7 mouse cellular contexts compared by ENCODE assay signal in the genomic region with DNA sequence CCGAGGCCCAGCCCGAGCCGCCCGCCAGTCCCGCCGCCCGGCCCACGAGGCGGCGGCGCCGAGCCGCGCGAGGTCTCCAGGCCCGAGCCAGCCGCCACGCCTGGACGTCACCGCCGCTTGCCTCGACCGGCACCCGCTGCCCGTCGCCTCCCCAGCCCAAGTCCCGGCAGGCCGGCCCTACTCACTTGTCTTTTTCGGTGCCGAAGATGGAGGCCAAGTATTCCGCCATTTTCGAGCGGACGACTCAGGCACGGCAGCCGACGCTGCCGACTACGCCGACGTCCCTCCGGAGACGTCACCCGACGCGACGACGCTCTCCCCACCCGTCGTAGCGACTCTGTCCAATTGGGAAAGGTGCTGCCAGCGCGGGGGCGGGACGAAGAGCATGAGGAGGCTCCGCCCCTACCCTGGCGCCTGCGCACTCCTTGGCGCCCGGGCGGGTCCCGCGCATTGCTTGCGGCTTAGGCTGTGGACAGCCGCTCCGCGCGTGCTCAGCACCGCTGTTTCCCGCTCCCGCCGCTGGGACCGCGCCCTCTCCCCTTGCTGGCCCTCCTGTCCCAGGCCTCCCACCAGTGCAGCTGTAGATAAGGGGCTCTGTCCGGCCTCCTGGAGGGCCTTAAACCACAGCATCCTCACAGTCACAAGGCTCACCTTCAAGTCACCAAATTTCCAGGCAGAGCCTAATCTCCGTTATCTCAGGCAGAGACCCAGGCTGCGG. TPM values are rescaled to one million over a fixed set of nuclear protein-coding genes. Genes with fewer than 3 reads are reported as not detected.
DNase-seq lines count a peak whose midpoint lies in the region; ATAC-seq lines count a peak whose summit lies in the region.

TSS of gene U2af1 (minus strand) at position 425 of the 718 bp plus-strand sequence.

- peak within 1 kb of the TSS; percentile 97 for H3K9ac ChIP-seq in intestine, embryonic 15.5 days

- ATAC-seq in intestine, embryonic 15.5 days: peak; percentile 99

- peaks cover 15% of the 10 kb centered on the region for H3K36me3 ChIP-seq in intestine, embryonic 15.5 days
- peaks cover 36% of the 10 kb centered on the region for H3K36me3 ChIP-seq in midbrain, embryonic 10.5 days

- H3K9me3 ChIP-seq in intestine, embryonic 15.5 days: no peaks in the 10 kb centered on the region
- H3K9me3 ChIP-seq in midbrain, embryonic 10.5 days (replicated peaks): no peaks in the 10 kb centered on the region

- no peaks in the 10 kb centered on the region for H3K27me3 ChIP-seq in intestine, embryonic 15.5 days (replicated peaks)
- H3K27me3 ChIP-seq in midbrain, embryonic 10.5 days (ENCODE audit: low read depth, poor library complexity, severe bottlenecking): 0 out of 2 replicates have a peak, but pooled peaks cover 3% of the 10 kb centered on the region

- peaks cover 18% of the 10 kb centered on the region for H3K4me1 ChIP-seq in intestine, embryonic 15.5 days (replicated peaks)
- peaks cover 30% of the 10 kb centered on the region for H3K4me1 ChIP-seq in midbrain, embryonic 10.5 days

- DNase-seq in adrenal gland, adult 2 months: peak; percentile 99
- DNase-seq in embryo, embryonic 11.5 days (ENCODE audit: low read depth, low spot score): peak; percentile 99
- DNase-seq in gastrocnemius, postnatal 36 days: peak; percentile 99
- DNase-seq in left cerebral cortex, postnatal 25 days (ENCODE audit: low spot score in 2 of 2): peak; percentile 99
- peak; percentile 98 for DNase-seq in midbrain, embryonic 10.5 days (ENCODE audit: low spot score)
- peak; percentile 98 for DNase-seq in right cerebral cortex, postnatal 4 days

- H3K27ac ChIP-seq in intestine, embryonic 15.5 days: peak within 1 kb of the TSS; percentile 86
- peak within 1 kb of the TSS; percentile 96 for H3K27ac ChIP-seq in midbrain, embryonic 10.5 days (replicated peaks)

- under 1% methylated on average over 77 of the region's 77 CpGs for WGBS in intestine, embryonic 15.5 days
- WGBS in midbrain, embryonic 10.5 days: under 1% methylated on average over 77 of the region's 77 CpGs

- H3K4me3 ChIP-seq in intestine, embryonic 15.5 days (replicated peaks): peak within 1 kb of the TSS; percentile 94
- peak within 1 kb of the TSS; percentile 91 for H3K4me3 ChIP-seq in midbrain, embryonic 10.5 days

- peak within 1 kb of the TSS; percentile 92 for H3K4me2 ChIP-seq in intestine, embryonic 15.5 days (replicated peaks)

- intact Hi-C loops in gastrocnemius, postnatal 36 days (cut with DNase I): no loop called here
- intact Hi-C loops in left cerebral cortex, postnatal 25 days (cut with DNase I): loop anchor here (2.0 to 5.0 kb wide), 2 partner anchors 94 to 146 kb away; partner anchors contain the start of gene Pknox1

RNA-seq across cellular contexts. Expression of gene U2af1, which starts in this region (rescaled TPM):
- total RNA-seq in adrenal gland, adult 2 months (2021): 100 to 1,000 TPM; 146 to 161 TPM
- 12.7 and 12.8 TPM in 2 replicates for polyA plus RNA-seq in adrenal gland, adult 2 months (2012; rRNA removed)
- total RNA-seq in gastrocnemius, postnatal 36 days (2021): 10 to 100 TPM; 56.8 to 65.7 TPM
- 278 and 287 TPM in 2 replicates for polyA plus RNA-seq in intestine, embryonic 15.5 days (2015; fragmentation: Nextera tagmentation; extraction: Ambion mirVana)
- total RNA-seq in left cerebral cortex, postnatal 25 days (2021): 100 to 1,000 TPM; 107 to 119 TPM
- polyA plus RNA-seq in midbrain, embryonic 10.5 days (2016; fragmentation: Nextera tagmentation; extraction: Ambion mirVana): 449 and 476 TPM in 2 replicates

Comparison
In these comparisons a context has a peak if more than half of its experiments do, and no peak if none do; other contexts are left out.
1. Peak in every context shown above with its lines: DNase-seq, ATAC-seq, H3K4me3 ChIP-seq and H3K27ac ChIP-seq.
2. RNA of gene U2af1 (polyA plus RNA-seq): 449 to 476 TPM in midbrain, embryonic 10.5 days and 278 to 287 TPM in intestine, embryonic 15.5 days; 12.7 to 12.8 TPM in adrenal gland, adult 2 months; every median in the first group is over 10 times any median in the second.